Mouse (Mus musculus): ENCODE results near the gene Slc48a1.

The Slc48a1 gene

DNA sequence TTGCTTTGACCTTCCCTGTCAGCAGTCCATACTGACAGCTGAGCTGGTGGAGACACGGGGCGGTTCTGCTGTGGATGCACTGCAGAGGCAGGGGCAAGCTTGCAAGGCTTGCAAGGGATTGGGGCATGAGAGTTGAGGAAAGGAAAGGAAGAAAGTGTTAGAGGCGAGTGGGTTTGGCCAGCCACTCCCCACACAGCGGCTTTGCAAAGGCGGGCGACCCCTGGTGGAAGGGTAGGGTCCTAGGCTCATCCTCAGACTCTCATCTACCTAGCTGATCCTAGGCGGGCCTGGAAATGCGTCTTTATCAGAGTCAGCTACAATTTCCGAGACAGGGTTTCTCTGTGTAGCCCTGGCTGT lies 4.4 kb downstream of the Slc48a1 start:
- peak; percentile 75 to 80 for DNase-seq (ENCODE audit: low spot score in 2 of 2)

DNA sequence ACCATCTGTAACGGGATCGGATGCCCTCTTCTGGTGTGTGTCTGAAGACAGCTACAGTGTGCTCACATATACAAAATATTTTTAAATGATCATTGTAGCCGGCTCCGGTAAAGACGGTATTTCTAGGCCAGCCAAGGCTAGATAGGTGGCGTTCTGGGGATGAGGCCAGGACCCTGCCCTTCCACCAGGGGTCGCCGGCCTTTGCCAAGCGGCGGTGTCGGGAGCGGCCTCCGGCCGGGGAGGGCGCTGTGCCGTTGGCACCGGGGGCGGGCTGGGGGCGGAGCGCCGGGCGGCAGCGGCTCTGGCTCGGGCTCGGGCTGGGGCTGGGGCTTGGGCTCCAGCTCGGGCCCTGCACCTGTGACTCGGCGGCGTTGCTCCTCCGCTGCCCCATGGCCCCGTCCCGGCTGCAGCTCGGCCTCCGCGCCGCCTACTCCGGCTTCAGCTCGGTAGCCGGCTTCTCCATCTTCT lies 5.8 kb downstream of the Slc48a1 start:
- peak; percentile 81 to 90 for DNase-seq (ENCODE audit: low spot score in 2 of 2)

DNA sequence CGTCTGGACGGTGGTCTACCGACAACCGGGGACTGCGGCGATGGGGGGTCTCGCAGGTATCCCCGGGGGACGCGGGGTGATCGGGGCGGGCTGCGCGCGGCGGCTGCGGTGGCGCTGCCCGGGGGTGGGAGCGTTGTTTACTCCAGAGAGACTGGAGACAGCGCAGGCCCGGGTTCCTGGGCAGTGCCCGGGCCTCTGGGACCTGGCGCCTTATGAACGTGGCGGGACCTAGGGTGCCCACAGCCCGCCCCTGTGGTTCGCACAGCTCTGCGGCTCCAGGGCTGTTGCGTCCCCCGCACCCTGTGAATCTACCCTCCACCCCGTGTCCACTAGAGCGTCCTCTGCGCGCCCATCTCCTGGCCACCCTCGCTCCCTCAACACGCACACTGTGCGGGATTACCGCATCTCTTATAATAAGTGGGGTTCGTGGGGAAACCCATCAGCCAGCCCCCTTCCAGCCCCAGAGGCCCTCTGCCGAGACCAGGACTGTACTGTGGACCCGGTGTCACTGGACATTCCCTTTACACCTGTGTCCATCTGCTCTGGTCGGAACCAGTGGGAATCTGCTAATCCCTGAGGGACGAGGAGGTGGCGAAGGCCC lies 6.3 kb downstream of the Slc48a1 start:
- DNase-seq (ENCODE audit: low spot score in 2 of 2): no peak

DNA sequence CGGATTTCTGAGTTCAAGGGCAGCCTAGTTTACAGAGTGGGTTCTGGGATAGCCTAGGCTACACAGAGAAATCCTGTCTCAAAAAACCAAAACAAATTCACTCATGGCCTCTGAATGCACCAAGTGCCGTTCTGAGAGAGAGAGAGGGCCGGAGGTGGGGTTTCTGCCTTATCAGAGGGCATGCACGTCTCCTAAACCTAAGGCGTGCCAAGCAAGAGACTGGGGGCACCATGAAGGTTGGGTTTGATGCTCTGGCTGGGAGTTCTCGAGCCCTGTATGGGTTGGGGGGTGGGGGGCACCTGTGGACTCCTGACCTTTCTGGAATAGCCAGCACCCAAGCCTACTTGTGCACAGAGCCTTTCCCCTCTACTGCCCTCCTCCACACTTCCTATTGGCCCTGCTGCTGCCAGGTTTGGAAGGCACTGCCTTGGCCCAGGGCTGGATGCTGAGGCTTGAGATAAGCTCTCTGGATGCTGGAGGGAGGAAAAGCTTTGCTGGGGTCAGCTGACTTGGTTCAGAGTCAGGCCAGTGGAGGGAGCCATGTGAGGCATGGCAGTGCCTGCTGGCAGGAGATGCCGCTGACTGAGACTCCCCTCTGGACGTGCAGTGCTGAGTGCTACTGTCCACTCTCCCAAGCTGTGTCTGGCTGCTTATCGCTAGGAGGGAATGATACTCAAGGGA lies 7.6 kb downstream of the Slc48a1 start:
- no peak for DNase-seq (ENCODE audit: low spot score in 2 of 2)

DNA sequence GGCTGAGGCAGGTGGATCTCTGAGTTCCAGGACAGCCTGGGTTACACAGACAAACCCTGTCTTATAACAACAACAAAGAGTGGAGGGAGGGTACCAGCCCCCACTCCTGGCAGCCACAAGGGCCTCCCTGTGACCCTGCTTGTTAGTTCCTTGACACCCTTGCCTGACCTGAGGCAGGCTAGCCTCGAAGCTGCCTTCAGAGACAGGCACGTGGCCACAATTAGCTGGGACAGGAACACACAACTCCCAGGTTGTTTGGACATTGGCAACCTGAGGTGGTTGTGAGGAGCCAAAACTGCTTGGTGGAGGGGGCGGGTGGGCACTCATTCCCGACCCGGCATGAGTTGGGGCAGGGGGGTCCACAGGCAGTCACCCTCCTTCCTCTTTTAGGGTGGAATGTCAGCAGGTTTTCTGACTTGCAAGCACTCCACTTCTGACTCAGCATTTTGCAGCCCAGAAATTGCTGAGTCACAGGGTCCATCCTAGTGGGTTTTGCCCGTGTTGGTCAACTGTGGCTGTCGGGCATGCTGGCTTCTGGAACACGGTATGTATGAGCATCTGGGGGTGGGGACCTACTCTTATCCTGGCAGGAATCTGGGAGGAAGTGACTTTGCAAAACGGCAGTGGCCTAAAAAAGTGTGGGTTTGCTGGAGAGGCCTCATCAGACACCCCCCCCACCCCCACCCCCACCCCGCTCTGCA lies 8.2 kb downstream of the Slc48a1 start:
- no peak for DNase-seq (ENCODE audit: low spot score in 2 of 2)

DNA sequence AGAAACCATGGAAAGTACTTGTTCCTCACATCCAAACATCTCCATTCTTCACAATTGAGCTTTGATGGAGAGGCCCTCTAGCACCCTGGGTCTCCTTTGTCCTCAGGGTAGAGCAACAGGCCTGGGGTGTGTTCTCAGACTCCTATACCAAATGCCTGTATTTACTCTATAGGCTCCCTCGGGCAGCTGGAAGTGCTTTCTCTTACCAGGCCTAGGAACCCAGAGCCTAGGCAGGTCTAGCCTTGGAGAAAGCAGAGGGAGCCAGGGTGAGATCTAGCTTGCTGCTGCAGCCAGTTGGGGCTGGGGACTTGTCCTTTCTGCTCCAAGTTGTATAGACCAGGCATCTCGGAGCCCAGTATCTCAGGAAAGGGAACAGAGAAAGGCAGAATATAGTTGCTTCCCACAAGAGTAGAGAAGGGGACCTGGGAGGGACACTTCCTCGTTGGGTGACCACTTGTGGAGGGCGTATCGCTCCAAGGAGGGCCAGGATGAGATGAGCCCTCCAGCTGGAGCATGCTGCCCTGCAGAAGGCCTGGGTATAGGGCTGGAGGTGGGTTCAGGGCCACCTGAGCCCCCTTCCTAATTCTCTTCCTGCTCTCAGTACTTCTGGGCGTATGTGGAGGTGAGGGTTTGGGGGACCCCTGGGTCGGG lies 9.0 kb downstream of the Slc48a1 start:
- no peak for DNase-seq (ENCODE audit: low spot score in 2 of 2)

DNA sequence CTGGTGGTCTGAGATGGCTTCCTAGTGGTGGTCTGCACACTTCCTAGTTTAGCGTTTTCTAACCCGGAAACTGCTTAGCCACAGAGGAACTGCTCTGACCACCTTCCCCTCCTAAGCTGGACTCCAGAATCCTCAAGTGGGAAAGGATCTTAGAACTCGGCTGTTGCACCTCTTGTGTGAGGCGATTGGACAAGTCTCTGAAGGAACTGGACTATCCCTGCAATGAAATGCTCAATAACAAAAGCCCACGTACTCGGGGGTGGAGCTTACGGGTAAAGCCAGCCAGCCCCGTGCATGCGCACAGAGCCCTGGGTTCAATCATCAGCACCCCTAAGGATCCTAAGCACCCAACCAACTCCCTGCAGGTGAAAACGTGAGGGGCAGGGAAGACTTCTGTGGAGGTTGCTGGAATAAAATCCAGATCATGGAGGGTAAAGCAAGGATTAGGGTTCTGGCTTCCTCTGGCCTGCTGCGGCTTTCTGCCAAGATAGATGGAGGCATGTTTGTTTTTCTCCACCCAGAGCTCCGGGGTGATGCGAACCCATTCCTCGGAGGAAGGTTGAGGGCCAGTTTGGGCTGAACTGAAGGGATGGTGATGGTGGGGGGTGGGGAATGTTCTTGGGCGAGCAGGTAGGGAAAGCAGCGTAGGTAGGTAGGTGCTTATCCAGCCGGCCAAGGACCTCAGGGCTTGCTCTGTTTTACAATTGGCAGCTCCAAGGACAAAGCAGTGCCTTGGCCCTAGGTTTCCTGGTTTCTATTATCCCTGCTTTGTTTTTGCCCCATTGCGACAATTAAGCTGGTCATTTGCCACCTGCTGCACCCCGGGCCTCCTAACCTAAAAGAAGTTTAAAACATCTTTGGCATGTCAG lies 9.7 kb downstream of the Slc48a1 start:
- DNase-seq (ENCODE audit: low spot score in 2 of 2): no peak

DNA sequence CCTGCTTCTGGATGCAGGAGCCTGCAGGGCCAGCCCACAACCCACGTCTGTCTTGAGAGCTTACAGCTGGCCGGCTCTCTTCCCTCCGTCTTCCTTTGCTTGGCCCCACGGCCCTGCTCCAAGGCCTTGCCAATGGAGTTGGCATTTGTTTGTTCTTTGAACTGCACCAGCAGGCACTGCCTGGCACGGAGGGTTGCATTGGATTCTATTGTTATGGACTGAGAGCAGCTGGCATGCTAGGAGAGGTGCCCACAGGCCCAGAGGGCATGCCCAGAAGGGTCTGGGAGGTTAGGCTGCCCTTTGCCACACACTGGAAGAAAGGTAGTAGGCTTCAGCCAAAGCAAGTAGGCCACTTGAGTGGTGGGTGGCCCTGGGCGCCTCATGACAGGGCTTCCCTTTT lies 10.5 kb downstream of the Slc48a1 start:
- no peak for DNase-seq (ENCODE audit: low spot score in 2 of 2)

DNA sequence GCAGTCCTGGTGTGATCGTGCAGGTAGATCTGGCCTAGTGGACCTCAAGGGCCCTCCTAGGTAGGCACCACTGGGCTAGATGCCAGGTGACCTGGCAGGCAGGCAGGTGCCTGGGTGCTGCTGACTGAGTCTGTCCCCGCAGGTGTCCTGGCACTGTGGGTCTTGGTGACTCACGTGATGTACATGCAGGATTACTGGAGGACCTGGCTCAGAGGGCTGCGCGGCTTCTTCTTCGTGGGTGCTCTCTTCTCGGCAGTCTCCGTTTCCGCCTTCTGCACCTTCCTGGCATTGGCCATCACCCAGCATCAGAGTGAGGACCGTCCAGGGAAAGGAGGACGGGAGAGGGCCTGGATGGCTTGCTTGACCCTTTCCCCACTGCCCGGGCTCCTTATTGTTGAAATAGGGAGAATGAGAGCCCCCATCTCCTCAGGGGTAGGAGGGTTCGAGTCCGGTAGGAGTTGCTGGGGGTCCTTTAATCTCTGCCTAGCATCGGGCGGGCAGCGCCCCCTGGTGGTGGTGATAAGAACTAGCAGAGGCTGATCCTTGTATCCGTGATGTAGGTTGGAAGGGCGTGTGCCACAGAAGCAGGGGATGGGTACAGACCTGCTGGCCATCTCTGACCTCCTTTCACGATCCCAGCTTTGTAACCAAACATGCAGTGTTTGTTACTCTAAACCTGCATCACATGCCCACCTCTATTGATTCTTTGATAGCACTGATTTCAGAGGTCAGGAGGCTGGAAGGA lies 11.6 kb downstream of the Slc48a1 start:
- DNase-seq (ENCODE audit: low spot score in 2 of 2): peak in 1 of 2 experiments; percentile 54

DNA sequence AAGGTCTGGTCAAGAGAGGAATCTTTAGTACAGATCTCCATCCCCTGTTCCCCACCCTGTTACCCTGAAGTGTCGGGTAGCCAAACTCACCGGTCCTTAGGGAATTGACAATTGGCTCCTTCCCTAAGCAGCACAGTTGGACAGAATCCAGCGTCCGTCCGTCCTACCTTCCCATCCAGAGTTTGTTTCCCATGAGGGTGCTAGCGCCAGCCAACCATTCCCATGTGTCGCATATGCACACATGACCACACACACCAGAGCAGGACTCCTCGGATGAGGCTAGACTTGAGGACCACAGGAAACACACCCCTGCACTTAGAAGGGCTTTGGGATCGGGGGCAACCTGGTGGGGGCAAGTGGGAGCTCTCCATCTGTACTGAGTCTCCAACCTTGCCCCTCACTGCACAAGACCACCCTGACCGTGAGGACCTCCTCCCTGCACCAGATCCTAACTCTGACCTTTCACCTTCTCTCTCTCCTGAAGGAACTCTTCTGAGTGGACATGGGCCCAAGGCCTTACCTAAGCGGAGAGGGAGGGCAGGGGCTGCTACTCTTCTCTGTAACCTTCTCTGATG lies 12.9 kb downstream of the Slc48a1 start:
- no peak for DNase-seq (ENCODE audit: low spot score in 2 of 2)

DNA sequence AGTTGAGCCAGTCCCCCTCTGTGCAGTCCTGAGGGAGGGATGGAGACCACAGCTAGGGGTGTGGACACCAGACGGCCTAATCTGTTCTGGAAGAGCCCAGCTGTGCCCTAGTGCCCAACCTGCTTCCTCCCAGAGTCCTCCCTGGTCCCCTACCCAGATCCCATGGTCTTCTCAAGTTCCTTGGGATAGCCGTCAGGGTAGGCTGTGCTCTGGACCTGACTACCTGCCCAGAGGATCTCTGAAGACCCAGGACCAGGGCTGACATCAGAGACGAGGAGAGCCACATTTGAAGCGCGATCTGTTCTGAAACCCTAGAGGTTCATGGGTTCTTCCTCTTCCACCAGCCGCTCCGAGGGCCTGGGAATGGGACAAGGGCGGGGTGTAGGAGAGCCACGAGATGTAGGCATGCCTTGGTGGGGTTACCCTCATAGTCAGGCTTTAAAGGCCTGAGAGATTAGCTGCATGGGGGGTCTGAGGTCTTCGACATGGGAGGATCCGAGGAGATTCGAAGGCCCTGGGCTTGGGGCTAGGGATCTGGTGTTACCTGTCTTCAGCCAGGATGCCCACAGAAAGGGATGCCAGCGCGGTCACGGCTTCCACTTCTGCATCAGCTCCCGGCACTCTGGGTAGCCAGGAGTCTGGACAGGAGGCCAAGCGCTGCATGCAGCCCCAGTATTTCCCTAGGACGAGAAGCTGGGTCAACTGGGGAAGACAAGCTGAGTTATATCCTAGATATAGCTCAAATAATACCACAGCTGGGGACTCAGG lies 15.2 kb downstream of the Slc48a1 start:
- no peak for DNase-seq (ENCODE audit: low spot score in 2 of 2)

DNA sequence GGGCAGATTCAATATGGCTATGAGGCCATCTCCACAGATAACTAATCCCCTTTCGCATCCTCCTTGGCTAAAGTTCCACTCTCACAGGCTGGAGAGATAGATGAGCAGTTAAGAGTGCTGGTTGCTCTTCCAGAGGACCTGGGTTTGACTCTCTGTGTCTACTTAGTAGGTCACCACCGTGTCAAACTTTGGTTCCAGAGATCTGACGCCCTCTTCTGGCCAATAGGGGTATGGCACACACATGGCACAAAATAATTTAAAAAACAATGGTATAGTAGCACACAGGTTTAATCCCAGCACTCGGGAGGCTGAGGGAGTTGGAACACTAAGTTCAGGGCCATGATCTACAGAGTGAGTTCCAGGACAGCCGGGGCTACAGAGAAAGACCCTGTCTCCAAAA lies 15.9 kb downstream of the Slc48a1 start:
- DNase-seq (ENCODE audit: low spot score in 2 of 2): no peak

DNA sequence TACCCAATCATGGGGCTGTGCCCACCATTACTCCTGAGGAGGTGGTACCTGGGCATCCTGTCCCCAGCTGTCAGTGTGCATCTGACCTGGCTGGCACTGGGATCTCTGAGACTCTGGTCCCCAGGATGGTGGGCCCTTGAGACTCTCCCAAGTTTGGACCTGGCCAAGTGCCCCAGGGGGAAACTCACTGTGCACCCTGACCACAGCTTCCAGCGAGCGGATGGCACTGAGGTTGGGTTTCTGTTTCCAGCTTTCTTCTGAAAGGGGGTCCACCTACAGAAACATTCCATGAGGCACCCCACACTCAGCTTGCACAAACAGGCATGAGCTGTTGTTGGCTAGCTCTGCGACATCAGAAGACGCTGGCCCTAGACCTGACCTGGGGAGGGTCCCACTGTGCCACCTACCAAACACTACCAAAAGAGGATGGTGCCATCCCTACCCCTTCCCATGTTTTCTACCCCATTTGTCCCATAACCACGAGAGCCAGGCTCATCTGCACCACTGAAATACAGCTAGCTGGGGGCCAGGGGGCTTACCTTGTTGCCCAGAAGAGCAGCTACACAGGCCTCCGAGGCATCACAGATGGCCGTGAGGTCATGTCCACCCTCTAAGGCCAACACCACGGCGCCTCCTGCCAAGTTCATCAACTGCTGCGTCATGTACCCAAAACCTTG lies 17.4 kb downstream of the Slc48a1 start:
- DNase-seq (ENCODE audit: low spot score in 2 of 2): no peak

DNA sequence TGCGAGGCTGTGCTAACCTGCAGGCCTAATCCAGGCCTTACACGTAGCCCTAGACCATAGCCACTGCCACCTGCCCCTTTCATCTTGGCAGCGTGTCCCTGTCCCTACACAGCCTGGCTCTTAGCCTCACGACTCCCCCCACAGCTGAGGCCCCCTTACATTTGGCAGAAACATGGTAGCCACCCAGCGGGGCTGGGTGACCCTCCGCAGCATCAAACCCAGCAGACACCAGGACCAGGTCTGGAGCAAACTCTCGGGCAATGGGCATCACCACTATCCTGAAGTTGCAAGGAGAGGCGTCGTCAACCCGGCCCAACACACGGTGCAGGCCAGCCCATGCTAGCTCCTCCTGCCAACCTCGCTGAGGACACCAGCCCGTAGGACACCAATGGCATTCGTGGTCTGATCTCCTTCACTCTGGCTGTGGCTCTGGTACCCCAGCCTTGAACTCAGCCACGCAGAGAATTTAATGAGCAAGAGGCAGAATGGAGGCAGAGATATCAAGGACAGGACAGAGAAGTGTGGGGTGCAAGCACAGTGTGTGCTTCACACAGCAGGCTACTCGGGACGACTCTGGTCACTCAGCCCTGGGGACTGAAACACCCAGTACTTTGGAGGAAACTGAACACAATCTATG lies 18.5 kb downstream of the Slc48a1 start:
- DNase-seq (ENCODE audit: low spot score in 2 of 2): no peak

DNA sequence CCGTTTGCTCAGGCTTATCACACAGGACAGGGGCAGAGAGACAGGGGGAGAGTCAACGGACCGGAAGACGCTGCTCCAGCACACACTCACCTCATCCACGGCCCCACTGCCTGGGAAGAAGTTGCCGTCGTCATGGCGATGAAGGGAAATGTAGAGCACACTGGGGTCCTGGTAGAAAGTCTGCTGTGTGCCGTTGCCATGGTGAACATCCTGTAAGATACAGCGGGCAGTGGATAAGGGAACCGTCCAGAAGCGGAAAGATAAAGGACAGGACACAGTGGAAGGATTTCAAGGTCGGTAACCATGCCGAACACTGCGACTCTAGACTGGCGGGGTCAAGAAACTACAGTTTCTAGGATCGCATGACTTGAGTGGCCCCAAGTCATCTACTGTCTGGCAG lies 19.8 kb downstream of the Slc48a1 start:
- no peak for DNase-seq (ENCODE audit: low spot score in 2 of 2)

DNA sequence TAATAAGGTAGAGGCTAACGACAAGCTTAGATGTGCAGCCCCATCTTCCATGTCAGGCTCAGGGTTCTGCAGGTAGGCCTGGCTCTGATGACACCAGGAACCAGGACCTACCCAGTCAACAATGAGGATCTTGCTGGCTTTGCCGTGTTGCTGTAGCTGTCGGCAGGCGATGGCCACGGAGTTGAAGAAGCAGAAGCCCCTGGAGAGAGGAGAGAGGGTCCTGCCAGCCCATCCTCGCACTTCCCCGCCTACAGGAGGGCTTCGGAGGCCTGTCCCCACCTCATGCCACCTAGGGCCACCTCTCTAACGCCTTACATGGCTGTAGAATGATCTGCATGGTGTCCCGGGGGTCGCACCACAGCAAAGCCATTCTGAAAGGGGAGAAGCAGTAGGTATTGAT lies 21.1 kb downstream of the Slc48a1 start:
- no peak for DNase-seq (ENCODE audit: low spot score in 2 of 2)

DNA sequence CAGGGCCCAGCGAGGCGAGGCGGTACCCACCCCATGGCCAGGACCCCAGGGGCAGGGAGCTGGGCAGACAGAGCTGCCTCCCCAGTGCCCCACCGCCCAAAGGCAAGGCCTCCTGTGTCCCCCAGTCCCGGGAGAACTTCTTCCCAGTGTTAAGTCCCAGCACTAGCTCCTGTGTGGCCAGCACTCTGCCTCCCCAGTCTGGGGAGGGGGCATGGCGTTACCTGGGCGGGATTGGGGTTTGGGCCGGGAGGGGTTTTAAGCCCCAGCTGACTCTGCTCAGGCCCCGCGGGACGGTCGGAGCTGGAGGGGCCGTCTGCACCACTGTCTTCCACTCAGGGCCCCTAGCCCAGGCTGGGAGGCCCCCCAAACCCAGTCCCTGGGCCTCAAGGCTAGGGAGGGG lies 22.5 kb downstream of the Slc48a1 start:
- no peak for DNase-seq (ENCODE audit: low spot score in 2 of 2)

DNA sequence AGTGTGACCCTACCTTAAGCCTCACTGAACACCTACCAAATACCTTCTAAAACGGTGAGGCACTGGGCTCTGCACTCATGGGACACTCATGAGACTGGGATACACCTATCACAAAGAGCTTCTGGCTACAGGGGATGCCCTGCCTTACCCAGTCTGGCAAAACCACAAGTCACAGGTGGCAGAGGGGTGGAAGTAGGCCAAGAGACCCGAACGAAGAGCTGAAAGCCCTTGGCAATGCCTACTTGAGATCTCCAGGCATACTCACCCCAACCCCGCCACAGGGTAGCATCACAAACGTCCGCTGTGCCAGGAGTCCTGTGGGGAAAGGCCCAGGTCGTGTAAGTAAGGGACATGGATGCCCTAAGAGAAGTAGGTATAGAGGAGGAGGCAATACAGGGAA lies 23.5 kb downstream of the Slc48a1 start:
- DNase-seq (ENCODE audit: low spot score in 2 of 2): no peak

DNA sequence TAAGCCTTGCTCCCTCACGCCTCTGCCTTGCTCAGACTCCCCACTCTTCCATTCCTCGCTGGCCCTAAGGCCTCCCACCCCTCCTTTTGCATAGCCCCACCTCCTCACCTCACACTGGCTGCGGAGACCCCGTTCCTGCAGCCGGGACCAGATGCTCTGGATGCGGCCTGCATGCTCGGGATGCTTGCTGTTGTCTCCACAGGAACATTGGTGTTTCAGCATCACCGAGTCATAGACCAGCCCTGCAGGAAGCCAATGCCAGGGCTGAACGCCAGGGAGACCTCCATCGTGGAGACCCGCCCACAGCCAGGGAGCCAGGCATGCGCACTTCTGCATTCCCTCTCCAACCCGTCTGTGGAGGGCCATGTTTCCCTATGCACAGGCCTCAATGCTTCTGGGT lies 24.3 kb downstream of the Slc48a1 start:
- DNase-seq (ENCODE audit: low spot score in 2 of 2): no peak
